Mouse (Mus musculus): ENCODE results near the gene Gm45799. TPM values are rescaled to one million over a fixed set of nuclear protein-coding genes. Genes with fewer than 3 reads are reported as not detected.
A peak's percentile ranks its signal among the peaks of the same experiment; 100 is the strongest.

Gm45799 gene
- polyA plus RNA-seq, 1 experiment from 2014 or later = 7.9 TPM

GRCm38 (mm10) chr7:105703816-105704215 is 63.5 kb downstream of the Gm45799 start:
- Histone ChIP-seq H3K9ac (ENCODE audit: low read depth, low read length) (no peak overlapping the region), H3K27ac (ENCODE audit: low read depth, low read length) (no peak overlapping the region), H3K9me3 (ENCODE audit: control insufficient read depth, low read length) (no peaks in the 10 kb centered on the region), H3K4me2 (ENCODE audit: low read length) (no peak overlapping the region), H3K4me1 (ENCODE audit: control insufficient read depth, insufficient read depth, low read depth, low read length) (no peaks in the 10 kb centered on the region), H3K27me3 (replicated peaks; ENCODE audit: control insufficient read depth, insufficient read depth, low read length) (no peaks in the 10 kb centered on the region), H3K4me3 (ENCODE audit: low read length) (no peak overlapping the region), H3K36me3 (ENCODE audit: control insufficient read depth, insufficient read depth, low read length) (no peaks in the 10 kb centered on the region)
- ATAC-seq = no peak
- 89% methylated on average over 4 of the region's 4 CpGs for WGBS

GRCm38 (mm10) chr7:105708733-105709132 is 68.4 kb downstream of the Gm45799 start:
- Histone ChIP-seq H3K27ac (ENCODE audit: low read depth, low read length) (no peak overlapping the region), H3K9ac (ENCODE audit: low read depth, low read length) (no peak overlapping the region), H3K4me3 (ENCODE audit: low read length) (no peak overlapping the region), H3K36me3 (ENCODE audit: control insufficient read depth, insufficient read depth, low read length) (no peaks in the 10 kb centered on the region), H3K4me2 (ENCODE audit: low read length) (no peak overlapping the region), H3K9me3 (ENCODE audit: control insufficient read depth, low read length) (no peaks in the 10 kb centered on the region), H3K27me3 (replicated peaks; ENCODE audit: control insufficient read depth, insufficient read depth, low read length) (no peaks in the 10 kb centered on the region), H3K4me1 (ENCODE audit: control insufficient read depth, insufficient read depth, low read depth, low read length) (no peaks in the 10 kb centered on the region)
- 91% methylated on average over 5 of the region's 5 CpGs for WGBS
- ATAC-seq = no peak

GRCm38 (mm10) chr7:105715366-105715765 is 75.0 kb downstream of the Gm45799 start:
- Histone ChIP-seq H3K9ac (ENCODE audit: low read depth, low read length) (no peak overlapping the region), H3K4me2 (ENCODE audit: low read length) (no peak overlapping the region), H3K4me3 (ENCODE audit: low read length) (no peak overlapping the region), H3K36me3 (ENCODE audit: control insufficient read depth, insufficient read depth, low read length) (no peaks in the 10 kb centered on the region), H3K27ac (ENCODE audit: low read depth, low read length) (no peak overlapping the region), H3K27me3 (replicated peaks; ENCODE audit: control insufficient read depth, insufficient read depth, low read length) (no peaks in the 10 kb centered on the region), H3K4me1 (ENCODE audit: control insufficient read depth, insufficient read depth, low read depth, low read length) (no peaks in the 10 kb centered on the region), H3K9me3 (ENCODE audit: control insufficient read depth, low read length) (no peaks in the 10 kb centered on the region)
- no peak for ATAC-seq
- 64% methylated on average over 3 of the region's 3 CpGs for WGBS

- no peaks in the 10 kb centered on the region for H3K27me3 ChIP-seq (replicated peaks; ENCODE audit: control insufficient read depth, insufficient read depth, low read length)
- H3K27ac ChIP-seq (ENCODE audit: low read depth, low read length) = no peak overlapping the region
- 73% methylated on average over 2 of the region's 2 CpGs for WGBS
- H3K36me3 ChIP-seq (ENCODE audit: control insufficient read depth, insufficient read depth, low read length) = no peaks in the 10 kb centered on the region
- no peak overlapping the region for H3K9ac ChIP-seq (ENCODE audit: low read depth, low read length)
- H3K4me2 ChIP-seq (ENCODE audit: low read length) = no peak overlapping the region
- no peaks in the 10 kb centered on the region for H3K4me1 ChIP-seq (ENCODE audit: control insufficient read depth, insufficient read depth, low read depth, low read length)
- no peak overlapping the region for H3K4me3 ChIP-seq (ENCODE audit: low read length)
- ATAC-seq = no peak
- H3K9me3 ChIP-seq (ENCODE audit: control insufficient read depth, low read length) = no peaks in the 10 kb centered on the region
Observed at GRCm38 (mm10) chr7:105721916-105722315, 81.6 kb downstream of the Gm45799 start.

GRCm38 (mm10) chr7:105726144-105726979 is 86.0 kb downstream of the Gm45799 start:
- 83% methylated on average over 4 of the region's 4 CpGs for WGBS
- no peak overlapping the region for H3K4me3 ChIP-seq (ENCODE audit: low read length)
- peak overlapping the region; percentile 43; the same call in 1 of the 2 replicates for H3K9ac ChIP-seq (ENCODE audit: low read depth, low read length)
- H3K36me3 ChIP-seq (ENCODE audit: control insufficient read depth, insufficient read depth, low read length) = peaks cover 4% of the 10 kb centered on the region; the same call in 1 of the 2 replicates
- no peak overlapping the region for H3K27ac ChIP-seq (ENCODE audit: low read depth, low read length)
- H3K4me1 ChIP-seq (ENCODE audit: control insufficient read depth, insufficient read depth, low read depth, low read length) = no peaks in the 10 kb centered on the region
- no peak overlapping the region for H3K4me2 ChIP-seq (ENCODE audit: low read length)
- ATAC-seq = peak; percentile 93
- H3K27me3 ChIP-seq (replicated peaks; ENCODE audit: control insufficient read depth, insufficient read depth, low read length) = no peaks in the 10 kb centered on the region
- no peaks in the 10 kb centered on the region for H3K9me3 ChIP-seq (ENCODE audit: control insufficient read depth, low read length)

- Histone ChIP-seq H3K4me1 (ENCODE audit: control insufficient read depth, insufficient read depth, low read depth, low read length) (no peaks in the 10 kb centered on the region), H3K4me3 (ENCODE audit: low read length) (no peak overlapping the region), H3K27ac (ENCODE audit: low read depth, low read length) (no peak overlapping the region), H3K36me3 (ENCODE audit: control insufficient read depth, insufficient read depth, low read length) (peaks cover 4% of the 10 kb centered on the region; the same call in 1 of the 2 replicates), H3K4me2 (ENCODE audit: low read length) (no peak overlapping the region), H3K27me3 (replicated peaks; ENCODE audit: control insufficient read depth, insufficient read depth, low read length) (no peaks in the 10 kb centered on the region), H3K9ac (ENCODE audit: low read depth, low read length) (no peak overlapping the region; the same call in 1 of the 2 replicates), H3K9me3 (ENCODE audit: control insufficient read depth, low read length) (no peaks in the 10 kb centered on the region)
- ATAC-seq = no peak; the same call in 1 of the 2 replicates
- WGBS = 96% methylated on average over 4 of the region's 4 CpGs
Observed at GRCm38 (mm10) chr7:105726980-105727325, 86.6 kb downstream of the Gm45799 start.

GRCm38 (mm10) chr7:105728701-105729428 is 88.5 kb downstream of the Gm45799 start:
- Histone ChIP-seq H3K4me3 (ENCODE audit: low read length) (no peak overlapping the region), H3K27me3 (replicated peaks; ENCODE audit: control insufficient read depth, insufficient read depth, low read length) (no peaks in the 10 kb centered on the region), H3K9me3 (ENCODE audit: control insufficient read depth, low read length) (no peaks in the 10 kb centered on the region), H3K36me3 (ENCODE audit: control insufficient read depth, insufficient read depth, low read length) (peaks cover 22% of the 10 kb centered on the region), H3K27ac (ENCODE audit: low read depth, low read length) (no peak overlapping the region), H3K4me2 (ENCODE audit: low read length) (no peak overlapping the region), H3K9ac (ENCODE audit: low read depth, low read length) (no peak overlapping the region), H3K4me1 (ENCODE audit: control insufficient read depth, insufficient read depth, low read depth, low read length) (no peaks in the 10 kb centered on the region)
- ATAC-seq = 0 out of 2 replicates have a peak, but pooled peaks have one; percentile 5
- 41% methylated on average over 6 of the region's 6 CpGs for WGBS

GRCm38 (mm10) chr7:105733836-105734235 is 93.5 kb downstream of the Gm45799 start:
- H3K4me2 ChIP-seq (ENCODE audit: low read length) = no peak overlapping the region
- H3K9ac ChIP-seq (ENCODE audit: low read depth, low read length) = no peak overlapping the region
- H3K27ac ChIP-seq (ENCODE audit: low read depth, low read length) = no peak overlapping the region
- no peak for ATAC-seq
- peaks cover 16% of the 10 kb centered on the region for H3K4me1 ChIP-seq (ENCODE audit: control insufficient read depth, insufficient read depth, low read depth, low read length)
- no peak overlapping the region for H3K4me3 ChIP-seq (ENCODE audit: low read length)
- H3K27me3 ChIP-seq (replicated peaks; ENCODE audit: control insufficient read depth, insufficient read depth, low read length) = no peaks in the 10 kb centered on the region
- WGBS = 97% methylated on average over 11 of the region's 11 CpGs
- H3K9me3 ChIP-seq (ENCODE audit: control insufficient read depth, low read length) = no peaks in the 10 kb centered on the region
- H3K36me3 ChIP-seq (ENCODE audit: control insufficient read depth, insufficient read depth, low read length) = peaks cover 24% of the 10 kb centered on the region

Data from hindbrain, embryonic 16.5 days (tissue).